Mouse (Mus musculus): Measurements from ENCODE around the gene Gm11011. TPM values are rescaled to one million over a fixed set of nuclear protein-coding genes. Genes with fewer than 3 reads are reported as not detected.

Gm11011 gene
- polyA plus RNA-seq, 1 experiment from 2014 or later = not detected

DNA sequence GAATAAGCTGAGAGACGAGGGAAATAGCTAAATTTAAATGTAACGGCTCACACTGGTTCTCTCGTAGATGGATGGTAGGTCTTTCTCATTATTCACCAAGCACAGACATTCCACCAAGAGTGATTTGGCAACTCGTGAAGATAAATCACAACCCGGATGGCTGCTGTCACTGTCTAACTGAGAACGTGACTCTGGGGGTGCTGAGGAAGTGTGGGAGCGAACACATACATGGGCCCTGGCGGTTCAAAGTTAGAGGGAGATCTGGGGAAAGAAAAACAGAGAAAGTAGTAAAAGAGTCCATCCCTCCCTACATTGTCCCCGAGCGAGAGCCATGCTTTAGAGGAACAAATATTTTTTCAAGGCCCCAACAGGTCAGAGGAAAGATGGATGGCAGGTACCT lies 17.5 kb downstream of the Gm11011 start:
- H3K36me3 ChIP-seq (ENCODE audit: control insufficient read depth, insufficient read depth, low read length) = no peaks in the 10 kb centered on the region

DNA sequence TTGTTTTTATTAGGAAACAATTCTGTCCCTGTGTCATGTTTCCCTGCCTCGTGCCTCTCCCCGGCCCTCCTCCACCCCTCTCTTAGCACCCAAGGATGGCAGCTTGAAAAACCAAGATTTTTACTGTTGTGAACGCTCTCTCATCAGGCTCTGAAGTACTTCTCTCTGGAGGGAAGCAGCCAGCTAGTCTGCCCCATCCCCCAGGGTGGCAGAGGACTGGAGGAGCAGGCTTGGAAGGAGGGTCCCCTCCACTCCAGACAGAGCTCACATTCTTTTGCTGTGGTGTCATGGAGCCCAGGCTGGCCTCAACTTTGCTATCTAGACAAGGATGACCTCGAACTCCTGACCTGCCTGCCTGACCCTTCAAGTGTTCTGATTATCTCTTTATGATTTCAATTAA lies 21.4 kb downstream of the Gm11011 start:
- H3K4me2 ChIP-seq (ENCODE audit: low read depth, low read length) = no peak overlapping the region
- no peaks in the 10 kb centered on the region for H3K36me3 ChIP-seq (ENCODE audit: control insufficient read depth, insufficient read depth, low read length)
- H3K4me3 ChIP-seq (ENCODE audit: low read length) = no peak overlapping the region
- H3K27me3 ChIP-seq (replicated peaks; ENCODE audit: control insufficient read depth, insufficient read depth, low read length) = no peaks in the 10 kb centered on the region
- no peak overlapping the region for H3K9ac ChIP-seq (ENCODE audit: low read depth, low read length)
- WGBS = 68% methylated on average over 4 of the region's 4 CpGs
- no peaks in the 10 kb centered on the region for H3K9me3 ChIP-seq (ENCODE audit: control insufficient read depth, low read length)
- no peak overlapping the region for H3K27ac ChIP-seq (ENCODE audit: low read length)
- ATAC-seq = no peak
- H3K4me1 ChIP-seq (ENCODE audit: control insufficient read depth, insufficient read depth, low read length) = no peaks in the 10 kb centered on the region; the same call in 1 of the 2 replicates

More for the DNA sequence above, 17.5 kb downstream of the Gm11011 start:
- Histone ChIP-seq H3K4me2 (ENCODE audit: low read depth, low read length) (no peak overlapping the region), H3K27ac (ENCODE audit: low read length) (no peak overlapping the region), H3K4me3 (ENCODE audit: low read length) (no peak overlapping the region), H3K9me3 (ENCODE audit: control insufficient read depth, low read length) (no peaks in the 10 kb centered on the region), H3K27me3 (replicated peaks; ENCODE audit: control insufficient read depth, insufficient read depth, low read length) (no peaks in the 10 kb centered on the region), H3K4me1 (ENCODE audit: control insufficient read depth, insufficient read depth, low read length) (no peaks in the 10 kb centered on the region; the same call in 1 of the 2 replicates), H3K9ac (ENCODE audit: low read depth, low read length) (no peak overlapping the region)
- WGBS = 77% methylated on average over 10 of the region's 10 CpGs
- no peak for ATAC-seq

DNA sequence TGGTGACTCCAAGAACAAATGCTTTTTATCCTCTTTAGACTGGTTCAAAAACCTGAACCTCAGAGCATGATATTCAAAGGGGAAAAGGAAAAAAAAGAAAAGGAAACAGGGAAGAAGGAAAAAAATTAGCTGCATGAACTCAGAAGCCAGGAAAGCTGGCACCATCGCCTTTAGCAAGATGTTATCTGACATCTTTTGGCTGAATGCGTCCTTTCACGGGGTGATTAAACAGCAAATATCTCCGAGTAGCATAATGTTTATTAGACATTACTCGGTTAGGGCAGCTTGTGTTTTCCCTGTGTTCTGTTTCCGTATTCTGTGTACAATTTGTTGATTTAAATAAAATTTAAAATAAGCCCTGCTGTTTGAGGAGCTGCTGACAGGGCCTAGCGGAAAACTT lies 21.8 kb downstream of the Gm11011 start:
- no peaks in the 10 kb centered on the region for H3K27me3 ChIP-seq (replicated peaks; ENCODE audit: control insufficient read depth, insufficient read depth, low read length)
- H3K36me3 ChIP-seq (ENCODE audit: control insufficient read depth, insufficient read depth, low read length) = no peaks in the 10 kb centered on the region
- no peak overlapping the region for H3K4me3 ChIP-seq (ENCODE audit: low read length)
- H3K4me1 ChIP-seq (ENCODE audit: control insufficient read depth, insufficient read depth, low read length) = no peaks in the 10 kb centered on the region; the same call in 1 of the 2 replicates
- no peak overlapping the region for H3K4me2 ChIP-seq (ENCODE audit: low read depth, low read length)
- no peaks in the 10 kb centered on the region for H3K9me3 ChIP-seq (ENCODE audit: control insufficient read depth, low read length)
- WGBS = 59% methylated on average over 7 of the region's 7 CpGs
- ATAC-seq = no peak
- no peak overlapping the region for H3K27ac ChIP-seq (ENCODE audit: low read length)
- no peak overlapping the region for H3K9ac ChIP-seq (ENCODE audit: low read depth, low read length)

DNA sequence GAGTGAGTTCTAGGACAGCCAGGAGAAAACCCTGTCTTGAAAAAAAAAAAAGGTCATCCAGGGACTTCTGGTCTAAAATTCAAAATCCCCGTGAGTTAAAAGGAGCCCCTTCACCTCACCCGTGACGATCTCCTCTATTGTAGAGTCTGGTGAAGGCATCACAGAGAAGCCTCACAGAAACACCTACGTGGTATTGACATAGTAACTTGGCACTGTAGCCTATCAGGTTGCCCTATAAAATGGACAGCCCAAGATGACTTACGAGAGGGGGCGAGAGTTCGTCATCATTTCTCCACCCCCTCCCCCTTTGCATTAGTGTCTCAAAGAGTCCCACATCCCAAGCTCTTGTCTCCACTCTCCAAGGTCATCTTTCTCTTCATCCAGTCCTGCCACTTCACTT lies 41.9 kb downstream of the Gm11011 start:
- 87% methylated on average over 7 of the region's 7 CpGs for WGBS
- ATAC-seq = no peak

DNA sequence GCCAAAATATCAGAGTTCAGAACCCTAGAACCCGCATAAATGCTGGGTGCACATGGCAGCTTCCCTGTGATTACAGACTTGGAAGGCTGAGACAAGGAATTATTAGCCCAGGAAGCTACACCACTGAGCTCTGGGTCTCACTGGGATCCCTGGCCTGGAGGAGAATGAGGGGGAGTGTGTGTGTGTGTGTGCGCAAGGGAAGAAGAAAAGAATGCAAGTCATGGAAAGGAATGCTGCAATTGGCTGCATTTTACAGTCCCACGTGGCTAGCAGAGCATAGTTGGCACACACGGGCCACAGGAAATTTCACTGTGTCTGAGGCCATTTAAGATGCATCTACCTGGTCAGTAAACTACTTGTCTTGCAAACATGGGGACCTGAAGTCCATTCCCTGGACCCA lies 48.6 kb downstream of the Gm11011 start:
- H3K36me3 ChIP-seq (ENCODE audit: control insufficient read depth, insufficient read depth, low read length) = no peaks in the 10 kb centered on the region
- no peak for ATAC-seq

More for the DNA sequence above, 41.9 kb downstream of the Gm11011 start:
- no peak overlapping the region for H3K27ac ChIP-seq (ENCODE audit: low read length)
- no peak overlapping the region for H3K4me3 ChIP-seq (ENCODE audit: low read length)
- no peak overlapping the region for H3K4me2 ChIP-seq (ENCODE audit: low read depth, low read length)
- H3K4me1 ChIP-seq (ENCODE audit: control insufficient read depth, insufficient read depth, low read length) = no peaks in the 10 kb centered on the region
- no peaks in the 10 kb centered on the region for H3K27me3 ChIP-seq (replicated peaks; ENCODE audit: control insufficient read depth, insufficient read depth, low read length)
- H3K36me3 ChIP-seq (ENCODE audit: control insufficient read depth, insufficient read depth, low read length) = no peaks in the 10 kb centered on the region
- H3K9me3 ChIP-seq (ENCODE audit: control insufficient read depth, low read length) = no peaks in the 10 kb centered on the region
- no peak overlapping the region for H3K9ac ChIP-seq (ENCODE audit: low read depth, low read length)

More for the DNA sequence above, 48.6 kb downstream of the Gm11011 start:
- Histone ChIP-seq H3K27me3 (replicated peaks; ENCODE audit: control insufficient read depth, insufficient read depth, low read length) (no peaks in the 10 kb centered on the region), H3K4me2 (ENCODE audit: low read depth, low read length) (no peak overlapping the region), H3K9ac (ENCODE audit: low read depth, low read length) (no peak overlapping the region), H3K4me3 (ENCODE audit: low read length) (no peak overlapping the region), H3K27ac (ENCODE audit: low read length) (no peak overlapping the region), H3K4me1 (ENCODE audit: control insufficient read depth, insufficient read depth, low read length) (no peaks in the 10 kb centered on the region), H3K9me3 (ENCODE audit: control insufficient read depth, low read length) (no peaks in the 10 kb centered on the region)
- WGBS = 57% methylated on average over 4 of the region's 4 CpGs

Other genes with a start within 250 kb of the Gm11011 start
- gene Tshz2, start 45.3 kb upstream of the Gm11011 start, polyA plus RNA-seq (2015; fragmentation: Nextera tagmentation; extraction: Ambion mirVana) = 12.7 and 14.0 TPM in 2 replicates

Data from intestine, embryonic 16.5 days (tissue).